Mouse (Mus musculus): ENCODE measurements around the gene Egfl7. TPM values are rescaled to one million over a fixed set of nuclear protein-coding genes. Genes with fewer than 3 reads are reported as not detected.

Gene Egfl7
- total RNA-seq, 1 experiment, result 104 TPM

- TF ChIP-seq HCFC1 (IDR thresholded peaks at IDR 0.05; ENCODE audit: borderline replicate concordance, insufficient read depth, low read length) (no peak), MAFK (IDR thresholded peaks at IDR 0.05; ENCODE audit: insufficient read depth, low read depth, low read length) (no peak), ZNF384 (IDR thresholded peaks at IDR 0.05; ENCODE audit: low read depth, low read length) (no peak), ZC3H11A (IDR thresholded peaks at IDR 0.05; ENCODE audit: borderline replicate concordance, low read depth, low read length) (no peak), CHD2 (IDR thresholded peaks at IDR 0.05; ENCODE audit: low read depth, low read length) (no peak)
- no peak for DNase-seq (ENCODE audit: low read depth, low spot score)
- Histone ChIP-seq H3K4me1 (ENCODE audit: control insufficient read depth in 2 of 2, insufficient read depth in 2 of 2, low read length in 2 of 2, poor library complexity in 1 of 2) (peaks cover 3 to 11% of the 10 kb centered on the region in 2 experiments; a peak in 2 of 4 replicates), H3K9me3 (ENCODE audit: control insufficient read depth, insufficient read depth, low read depth, low read length) (no peaks in the 10 kb centered on the region), H3K9ac (ENCODE audit: insufficient read depth, low read depth, low read length, poor library complexity, severe bottlenecking) (no peak overlapping the region), H3K27ac (ENCODE audit: insufficient read depth, low read depth, low read length, poor library complexity, severe bottlenecking) (no peak overlapping the region), H3K36me3 (ENCODE audit: control insufficient read depth, insufficient read depth, low read length, poor library complexity, severe bottlenecking) (no peaks in the 10 kb centered on the region), H3K4me3 (ENCODE audit: insufficient read depth in 1 of 2, low read depth in 1 of 2, low read length in 2 of 2, poor library complexity in 1 of 2, severe bottlenecking in 1 of 2) (no peak overlapping the region)
- in situ Hi-C loops (cut with MboI; ENCODE audit: low sequenced_read_pairs in 2 of 2, unreplicated experiment in 2 of 2), result no loop called here
Measured at GRCm38 (mm10) chr2:26543155-26543554, 36.7 kb upstream of the Egfl7 start.

- no peaks in the 10 kb centered on the region for H3K9me3 ChIP-seq (ENCODE audit: control insufficient read depth, insufficient read depth, low read depth, low read length)
- H3K4me1 ChIP-seq (ENCODE audit: control insufficient read depth in 2 of 2, insufficient read depth in 2 of 2, low read length in 2 of 2, poor library complexity in 1 of 2), result peaks cover 3 to 11% of the 10 kb centered on the region in 2 experiments; a peak in 2 of 4 replicates
- H3K4me3 ChIP-seq (ENCODE audit: insufficient read depth in 1 of 2, low read depth in 1 of 2, low read length in 2 of 2, poor library complexity in 1 of 2, severe bottlenecking in 1 of 2), result no peak overlapping the region
- no peak for TF ChIP-seq CHD2 (IDR thresholded peaks at IDR 0.05; ENCODE audit: low read depth, low read length)
- no peak for TF ChIP-seq MAFK (IDR thresholded peaks at IDR 0.05; ENCODE audit: insufficient read depth, low read depth, low read length)
- TF ChIP-seq ZNF384 (IDR thresholded peaks at IDR 0.05; ENCODE audit: low read depth, low read length), result no peak
- no peak for TF ChIP-seq ZC3H11A (IDR thresholded peaks at IDR 0.05; ENCODE audit: borderline replicate concordance, low read depth, low read length)
- TF ChIP-seq HCFC1 (IDR thresholded peaks at IDR 0.05; ENCODE audit: borderline replicate concordance, insufficient read depth, low read length), result no peak
- no peak for DNase-seq (ENCODE audit: low read depth, low spot score)
- H3K36me3 ChIP-seq (ENCODE audit: control insufficient read depth, insufficient read depth, low read length, poor library complexity, severe bottlenecking), result no peaks in the 10 kb centered on the region
- H3K9ac ChIP-seq (ENCODE audit: insufficient read depth, low read depth, low read length, poor library complexity, severe bottlenecking), result no peak overlapping the region
- no peak overlapping the region for H3K27ac ChIP-seq (ENCODE audit: insufficient read depth, low read depth, low read length, poor library complexity, severe bottlenecking)
- in situ Hi-C loops (cut with MboI; ENCODE audit: low sequenced_read_pairs in 2 of 2, unreplicated experiment in 2 of 2), result no loop called here
Measured at GRCm38 (mm10) chr2:26543768-26544167, 36.0 kb upstream of the Egfl7 start.

GRCm38 (mm10) chr2:26544265-26544664 lies 35.5 kb upstream of the Egfl7 start:
- DNase-seq (ENCODE audit: low read depth, low spot score), result no peak
- in situ Hi-C loops (cut with MboI; ENCODE audit: low sequenced_read_pairs in 2 of 2, unreplicated experiment in 2 of 2), result no loop called here
- TF ChIP-seq MAFK (IDR thresholded peaks at IDR 0.05; ENCODE audit: insufficient read depth, low read depth, low read length) (no peak), HCFC1 (IDR thresholded peaks at IDR 0.05; ENCODE audit: borderline replicate concordance, insufficient read depth, low read length) (no peak), ZC3H11A (IDR thresholded peaks at IDR 0.05; ENCODE audit: borderline replicate concordance, low read depth, low read length) (no peak), CHD2 (IDR thresholded peaks at IDR 0.05; ENCODE audit: low read depth, low read length) (no peak), ZNF384 (IDR thresholded peaks at IDR 0.05; ENCODE audit: low read depth, low read length) (no peak)
- Histone ChIP-seq H3K4me1 (ENCODE audit: control insufficient read depth in 2 of 2, insufficient read depth in 2 of 2, low read length in 2 of 2, poor library complexity in 1 of 2) (peaks cover 3 to 11% of the 10 kb centered on the region in 2 experiments; a peak in 2 of 4 replicates), H3K9ac (ENCODE audit: insufficient read depth, low read depth, low read length, poor library complexity, severe bottlenecking) (no peak overlapping the region), H3K9me3 (ENCODE audit: control insufficient read depth, insufficient read depth, low read depth, low read length) (no peaks in the 10 kb centered on the region), H3K36me3 (ENCODE audit: control insufficient read depth, insufficient read depth, low read length, poor library complexity, severe bottlenecking) (no peaks in the 10 kb centered on the region), H3K4me3 (ENCODE audit: insufficient read depth in 1 of 2, low read depth in 1 of 2, low read length in 2 of 2, poor library complexity in 1 of 2, severe bottlenecking in 1 of 2) (no peak overlapping the region), H3K27ac (ENCODE audit: insufficient read depth, low read depth, low read length, poor library complexity, severe bottlenecking) (no peak overlapping the region)

GRCm38 (mm10) chr2:26547481-26547880 lies 32.3 kb upstream of the Egfl7 start:
- in situ Hi-C loops (cut with MboI; ENCODE audit: low sequenced_read_pairs in 2 of 2, unreplicated experiment in 2 of 2), result no loop called here
- TF ChIP-seq CHD2 (IDR thresholded peaks at IDR 0.05; ENCODE audit: low read depth, low read length) (no peak), HCFC1 (IDR thresholded peaks at IDR 0.05; ENCODE audit: borderline replicate concordance, insufficient read depth, low read length) (no peak), ZC3H11A (IDR thresholded peaks at IDR 0.05; ENCODE audit: borderline replicate concordance, low read depth, low read length) (no peak), MAFK (IDR thresholded peaks at IDR 0.05; ENCODE audit: insufficient read depth, low read depth, low read length) (no peak), ZNF384 (IDR thresholded peaks at IDR 0.05; ENCODE audit: low read depth, low read length) (no peak)
- DNase-seq (ENCODE audit: low read depth, low spot score), result no peak
- Histone ChIP-seq H3K27ac (ENCODE audit: insufficient read depth, low read depth, low read length, poor library complexity, severe bottlenecking) (no peak overlapping the region), H3K36me3 (ENCODE audit: control insufficient read depth, insufficient read depth, low read length, poor library complexity, severe bottlenecking) (no peaks in the 10 kb centered on the region), H3K9ac (ENCODE audit: insufficient read depth, low read depth, low read length, poor library complexity, severe bottlenecking) (no peak overlapping the region), H3K4me3 (ENCODE audit: insufficient read depth in 1 of 2, low read depth in 1 of 2, low read length in 2 of 2, poor library complexity in 1 of 2, severe bottlenecking in 1 of 2) (no peak overlapping the region), H3K9me3 (ENCODE audit: control insufficient read depth, insufficient read depth, low read depth, low read length) (no peaks in the 10 kb centered on the region), H3K4me1 (ENCODE audit: control insufficient read depth in 2 of 2, insufficient read depth in 2 of 2, low read length in 2 of 2, poor library complexity in 1 of 2) (peaks cover 3 to 10% of the 10 kb centered on the region in 2 experiments; a peak in 2 of 4 replicates)
